Mouse (Mus musculus) spleen, postnatal 10 days (tissue): ENCODE data around the gene H13.

ENCODE experiments used
- DNase-seq, 2 experiments: peaks; one replicate each; pipeline ENCODE4 v3.0.0; 2021 to 2022; ENCODE audit warnings: low spot score in 2 of 2

The H13 gene

DNA sequence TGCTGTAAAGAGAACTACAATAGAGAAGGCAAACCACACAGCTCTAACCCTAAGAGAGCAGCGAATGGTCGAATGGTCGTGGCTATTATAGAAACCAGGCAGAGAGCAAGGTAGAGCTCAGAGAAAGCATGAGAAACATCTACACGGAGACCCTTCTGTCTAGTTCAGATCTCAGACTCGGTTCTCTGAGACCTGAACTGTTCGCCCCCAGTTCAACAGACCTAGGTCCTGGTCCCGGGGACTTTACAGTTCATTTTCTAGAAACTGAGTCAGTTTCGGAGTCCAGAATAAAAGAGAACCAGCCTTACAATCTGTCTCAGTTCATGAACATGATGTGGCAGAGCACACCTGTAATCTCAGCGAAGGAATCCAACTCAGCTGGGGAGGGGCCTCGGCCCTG, 65.2 kb downstream of the H13 start:
- no peak for DNase-seq

DNA sequence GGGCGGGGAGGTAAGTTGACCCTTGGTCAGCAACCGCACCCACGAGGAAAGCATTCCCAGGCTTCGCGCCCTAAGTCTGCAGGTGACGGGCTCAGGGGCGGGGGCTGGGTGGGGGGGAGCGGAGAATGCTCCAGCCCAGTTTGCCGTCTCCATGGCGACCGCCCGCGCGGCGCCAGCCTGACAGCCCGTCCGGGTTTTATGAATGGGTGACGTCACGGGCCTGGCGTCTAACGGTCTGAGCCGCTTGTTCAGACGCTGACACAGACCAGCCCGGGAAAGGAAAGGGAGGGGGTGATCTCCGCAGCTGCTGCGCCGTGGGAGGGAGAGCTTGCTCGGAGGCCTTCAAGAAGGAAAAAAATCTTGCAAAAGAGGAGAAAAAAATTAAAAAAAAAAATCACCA, 65.7 kb downstream of the H13 start:
- peak; percentile 43 to 79 for DNase-seq

DNA sequence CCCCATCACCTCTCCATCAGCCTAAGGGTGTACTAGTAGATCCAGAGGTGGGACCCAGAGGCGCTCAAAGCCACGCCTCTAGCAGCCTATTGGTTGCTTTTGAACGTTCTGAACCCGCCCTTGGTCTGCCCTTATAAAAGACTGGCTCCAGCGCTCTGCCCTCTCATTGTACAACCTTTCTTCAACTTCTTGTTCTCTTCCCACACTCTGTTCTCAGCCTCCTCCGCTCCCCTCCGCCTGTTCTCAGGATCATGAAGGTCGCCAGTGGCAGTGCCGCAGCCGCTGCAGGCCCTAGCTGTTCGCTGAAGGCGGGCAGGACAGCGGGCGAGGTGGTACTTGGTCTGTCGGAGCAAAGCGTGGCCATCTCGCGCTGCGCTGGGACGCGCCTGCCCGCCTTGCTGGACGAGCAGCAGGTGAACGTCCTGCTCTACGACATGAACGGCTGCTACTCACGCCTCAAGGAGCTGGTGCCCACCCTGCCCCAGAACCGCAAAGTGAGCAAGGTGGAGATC, 66.9 kb downstream of the H13 start, which contains the start of gene Id1:
TSS of gene Id1 (plus strand) at position 162 of the 512 bp plus-strand sequence.
- peak; percentile 58 to 74 for DNase-seq

DNA sequence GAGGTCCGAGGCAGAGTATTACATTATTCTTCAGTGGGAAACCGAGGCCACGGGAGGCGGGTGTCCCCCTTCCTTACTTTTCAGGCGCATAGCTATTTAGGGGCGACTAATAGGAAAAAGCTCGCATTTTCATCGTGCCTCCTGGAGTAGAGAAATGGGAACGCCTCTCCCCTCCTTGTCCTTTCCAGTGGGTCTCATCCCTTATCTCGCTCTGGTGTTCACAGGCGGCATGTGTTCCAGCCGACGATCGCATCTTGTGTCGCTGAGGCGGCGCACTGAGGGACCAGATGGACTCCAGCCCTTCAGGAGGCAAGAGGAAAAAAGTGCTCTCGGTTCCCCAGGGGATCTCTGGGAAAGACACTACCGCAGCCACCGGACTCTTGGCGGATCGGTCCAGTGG, 67.5 kb downstream of the H13 start:
- no peak for DNase-seq

DNA sequence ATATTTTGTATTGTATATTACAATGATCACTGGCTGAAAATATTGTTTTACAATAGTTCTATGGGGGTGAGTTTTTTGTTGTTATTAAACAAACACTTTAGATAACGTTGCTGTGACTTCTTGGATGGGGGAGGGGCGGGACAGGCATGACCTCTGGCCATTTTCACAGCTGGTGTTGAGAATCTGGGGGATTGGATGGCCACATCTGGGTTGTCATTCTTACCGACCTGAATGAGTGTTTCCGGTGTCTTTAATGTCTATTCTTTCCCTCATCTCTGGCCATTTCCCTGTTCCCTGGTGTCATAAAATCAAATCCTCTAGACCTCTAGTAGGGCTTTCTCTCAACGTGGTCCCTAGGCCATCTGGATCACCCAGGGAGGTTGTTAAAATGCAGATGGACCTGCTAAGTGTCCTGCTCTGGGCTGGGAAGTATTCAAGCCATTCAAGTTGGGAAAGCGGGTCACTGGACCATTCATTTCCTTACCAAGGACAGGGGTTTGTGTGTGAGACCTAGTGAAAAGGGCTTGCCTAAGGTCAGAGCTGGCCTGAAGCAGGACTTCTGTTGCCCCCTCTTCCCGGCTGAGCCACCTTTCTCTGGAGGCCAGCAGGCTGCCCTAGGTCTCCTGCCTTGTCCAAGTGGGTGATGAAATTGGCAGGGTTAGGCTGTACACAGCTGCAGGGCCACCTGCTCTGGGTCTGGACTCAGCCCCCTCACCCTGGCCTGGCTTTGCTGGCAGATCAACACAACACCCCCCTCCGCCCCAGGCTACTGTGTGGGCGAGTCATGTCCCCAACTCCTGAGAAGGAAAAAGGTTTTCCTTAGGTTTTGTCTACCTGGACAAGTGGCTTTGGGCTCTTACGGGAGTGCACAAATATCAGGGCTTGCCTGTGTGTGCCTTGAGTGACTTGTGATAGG, 68.3 kb downstream of the H13 start:
- no peak for DNase-seq

DNA sequence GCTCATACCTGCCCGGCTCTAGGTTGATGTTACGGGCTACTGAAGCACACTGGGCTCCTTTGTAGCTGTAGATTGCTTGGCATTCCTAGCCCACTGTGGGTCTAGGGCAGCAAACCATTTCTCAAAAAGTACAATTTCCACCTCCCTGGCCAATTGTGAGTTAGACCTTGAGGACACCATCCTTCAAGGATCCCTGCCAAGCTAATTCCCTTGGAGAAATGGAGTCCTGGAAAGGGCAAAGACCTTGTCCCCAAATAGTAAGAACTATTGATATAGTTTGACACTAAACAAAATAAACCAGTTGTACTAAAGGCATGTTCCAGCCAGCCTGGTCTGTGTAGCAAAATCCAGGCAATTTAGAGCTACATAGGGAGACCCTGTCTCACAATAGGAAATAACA, 69.1 kb downstream of the H13 start:
- no peak for DNase-seq

DNA sequence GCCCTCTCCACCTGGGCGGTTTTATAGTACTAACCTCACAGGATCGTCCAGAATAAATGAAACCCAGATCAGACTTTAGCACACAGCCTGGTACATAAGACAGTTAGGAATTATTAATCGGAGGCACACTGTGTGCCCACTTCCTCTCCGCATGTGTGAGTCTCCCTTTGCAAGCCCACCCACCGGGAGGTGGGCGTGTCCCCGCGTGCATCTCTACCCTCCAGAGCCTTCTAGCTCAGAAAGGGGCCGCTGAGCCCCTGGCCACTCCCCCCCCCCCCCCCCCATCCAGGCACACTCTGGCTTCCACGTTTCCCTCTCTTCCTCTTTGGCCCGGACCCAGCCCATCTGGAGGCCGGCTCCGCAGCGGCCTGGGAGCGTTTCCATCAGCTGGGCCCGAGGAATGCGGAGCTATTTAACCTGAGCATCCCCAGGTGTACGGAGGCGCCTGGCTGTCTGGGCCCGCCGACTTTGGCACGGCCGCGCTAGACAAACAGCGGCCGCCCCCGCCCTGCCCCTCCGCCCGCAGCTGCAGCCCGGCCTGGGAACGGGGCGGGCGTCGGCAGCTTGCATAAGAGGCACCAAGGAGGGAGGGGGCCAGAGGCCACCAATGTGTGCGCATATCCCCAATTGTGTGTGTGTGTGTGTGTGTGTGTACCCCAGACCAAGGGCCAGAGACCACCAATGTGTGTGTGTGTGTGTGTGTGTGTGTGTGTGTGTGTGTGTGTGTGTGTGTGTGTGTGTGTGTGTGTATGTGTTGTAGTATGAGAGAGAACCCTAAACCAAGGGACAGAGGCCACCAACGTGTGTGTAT, 70.0 kb downstream of the H13 start:
- DNase-seq, result peak in 1 of 2 experiments; percentile 53

DNA sequence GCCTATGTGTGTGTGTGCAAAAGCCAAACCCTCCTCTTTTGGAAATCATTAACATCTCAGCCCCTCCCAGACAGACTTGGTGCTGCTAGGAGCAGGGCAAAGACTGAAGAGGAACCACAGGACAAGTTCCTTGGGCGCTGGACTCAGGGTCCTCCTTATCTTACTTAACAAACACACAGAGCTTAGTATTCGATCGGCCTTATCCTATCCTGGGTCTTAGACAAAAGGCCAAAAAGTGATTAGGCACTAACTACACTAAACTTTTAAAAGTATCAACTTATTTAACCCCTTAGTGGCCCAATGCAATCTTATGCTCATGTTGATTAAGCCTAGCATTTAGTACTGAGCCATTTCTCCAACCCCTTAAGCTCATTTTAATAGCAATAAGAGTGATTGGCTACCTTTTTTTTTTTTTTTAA, 70.6 kb downstream of the H13 start:
- no peak for DNase-seq

DNA sequence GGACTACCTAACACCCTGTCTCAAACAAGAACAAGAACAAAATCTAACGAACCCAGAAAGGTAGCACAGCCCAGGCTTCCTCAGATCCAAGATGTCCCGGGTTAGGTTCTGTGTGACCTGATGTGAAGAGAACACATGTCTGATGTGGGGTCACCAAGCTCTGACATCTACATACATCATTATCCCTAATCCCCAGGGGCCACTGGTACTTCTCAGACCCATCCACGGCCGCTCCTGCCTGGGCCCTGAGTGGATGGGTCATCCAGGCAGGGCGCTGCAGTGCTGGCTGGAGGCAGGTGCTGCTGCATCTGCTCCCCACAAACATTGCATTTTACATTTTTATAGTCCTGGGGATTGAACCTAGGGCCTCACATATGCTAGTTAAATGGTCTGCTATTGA, 71.2 kb downstream of the H13 start:
- no peak for DNase-seq

DNA sequence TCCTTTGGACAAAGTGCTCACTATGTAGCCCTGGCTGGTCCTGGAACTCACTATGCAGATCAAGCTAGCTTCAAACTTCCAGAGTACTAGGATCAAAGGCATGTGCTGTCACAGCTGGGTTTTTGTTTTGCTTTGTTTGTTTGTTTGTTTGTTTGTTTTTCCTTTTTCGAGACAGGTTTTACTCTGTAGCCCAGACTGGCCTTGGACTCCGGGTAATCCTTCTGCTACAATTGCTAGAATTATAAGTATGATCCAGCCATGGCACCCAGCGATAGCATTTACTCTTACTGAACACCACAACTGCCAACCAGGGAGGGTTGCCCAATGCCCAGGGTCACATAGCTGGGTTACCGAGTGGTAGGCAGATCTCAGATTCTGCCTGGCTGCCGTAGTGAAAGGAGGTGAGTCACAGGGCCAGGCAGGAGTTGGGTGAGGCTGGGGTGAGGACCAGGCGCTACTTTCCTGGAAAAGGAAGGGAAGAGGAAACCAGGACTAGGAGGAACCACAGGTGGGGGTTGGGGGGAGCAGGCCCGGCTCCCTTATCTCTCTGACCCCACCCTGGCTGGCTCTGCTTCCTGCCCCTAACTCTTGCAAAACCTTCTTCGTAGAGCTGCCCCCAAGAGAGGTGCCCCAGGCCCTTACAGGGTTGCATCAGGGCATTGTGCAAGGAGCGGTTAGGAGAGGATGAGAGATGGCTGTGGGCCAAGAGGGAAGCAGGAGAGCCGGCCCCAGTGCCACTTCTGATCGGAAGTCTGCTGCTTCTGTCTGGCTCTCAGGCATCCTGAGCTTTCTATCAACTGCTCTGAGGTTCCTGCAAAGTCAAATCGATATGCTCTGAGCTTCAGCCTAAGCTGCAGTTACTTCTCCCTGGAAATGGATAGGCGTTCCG, 72.1 kb downstream of the H13 start:
- DNase-seq, result peak in 1 of 2 experiments; percentile 70

DNA sequence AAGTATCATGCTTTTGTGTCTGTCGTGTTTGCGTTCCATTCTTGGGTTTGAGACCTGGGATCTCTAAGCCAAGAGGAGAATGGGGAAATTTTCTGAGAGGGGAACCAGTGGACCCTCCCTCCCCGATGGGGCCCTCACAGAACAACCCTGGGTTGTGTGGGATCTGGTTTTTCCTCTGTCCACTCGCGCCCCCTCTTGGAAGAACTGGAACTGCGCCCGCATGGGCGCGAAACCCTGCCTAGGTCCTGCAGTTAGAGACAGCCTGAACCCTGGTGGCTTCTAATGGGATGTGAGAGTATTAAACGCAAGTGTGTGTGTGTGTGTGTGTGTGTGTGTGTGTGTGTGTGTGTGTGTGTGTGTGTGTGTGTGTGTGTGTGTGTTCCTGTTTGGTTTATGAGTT, 73.2 kb downstream of the H13 start:
- peak in 1 of 2 experiments; percentile 76 for DNase-seq

DNA sequence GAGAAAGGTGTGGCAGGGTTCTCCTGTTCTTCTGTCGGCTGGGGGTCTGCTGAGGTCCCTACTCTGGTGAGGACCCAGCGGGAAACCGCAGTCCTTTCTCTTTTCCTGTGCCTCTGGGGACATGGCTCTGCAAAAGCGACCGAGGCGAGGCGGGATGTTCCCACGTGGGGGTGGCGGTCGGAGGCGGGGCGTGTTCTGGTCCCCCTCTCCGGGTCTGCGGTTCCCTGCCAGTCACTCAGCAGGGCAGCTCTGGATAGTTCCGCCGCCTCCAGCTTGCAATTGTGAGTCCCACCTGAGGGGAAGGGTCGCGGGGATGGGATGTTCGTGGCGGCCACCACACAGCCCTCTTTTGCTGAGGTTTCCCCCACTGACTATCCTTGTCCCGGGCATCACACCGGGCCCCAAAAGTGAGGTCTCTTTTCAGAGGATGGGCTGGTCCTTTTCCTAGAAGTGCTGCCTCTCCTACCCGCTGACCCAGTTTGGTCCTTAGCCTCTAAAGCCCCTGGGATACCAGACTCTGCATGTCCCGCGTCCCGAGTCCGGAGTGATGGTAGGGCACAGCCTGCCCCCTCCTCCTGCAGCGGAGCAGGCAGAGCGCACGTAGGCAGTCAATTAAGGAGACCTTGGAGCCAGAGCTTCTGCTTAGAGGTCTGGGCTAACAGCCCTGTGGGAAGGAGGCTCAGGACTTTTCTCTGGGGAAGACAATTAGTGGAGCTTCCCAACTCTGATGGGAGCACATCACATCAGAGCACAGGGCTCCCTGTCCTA, 84.9 kb downstream of the H13 start, which contains the start of gene Cox4i2:
TSS of gene Cox4i2 (plus strand) at position 230 of the 768 bp plus-strand sequence.
- DNase-seq, result no peak

DNA sequence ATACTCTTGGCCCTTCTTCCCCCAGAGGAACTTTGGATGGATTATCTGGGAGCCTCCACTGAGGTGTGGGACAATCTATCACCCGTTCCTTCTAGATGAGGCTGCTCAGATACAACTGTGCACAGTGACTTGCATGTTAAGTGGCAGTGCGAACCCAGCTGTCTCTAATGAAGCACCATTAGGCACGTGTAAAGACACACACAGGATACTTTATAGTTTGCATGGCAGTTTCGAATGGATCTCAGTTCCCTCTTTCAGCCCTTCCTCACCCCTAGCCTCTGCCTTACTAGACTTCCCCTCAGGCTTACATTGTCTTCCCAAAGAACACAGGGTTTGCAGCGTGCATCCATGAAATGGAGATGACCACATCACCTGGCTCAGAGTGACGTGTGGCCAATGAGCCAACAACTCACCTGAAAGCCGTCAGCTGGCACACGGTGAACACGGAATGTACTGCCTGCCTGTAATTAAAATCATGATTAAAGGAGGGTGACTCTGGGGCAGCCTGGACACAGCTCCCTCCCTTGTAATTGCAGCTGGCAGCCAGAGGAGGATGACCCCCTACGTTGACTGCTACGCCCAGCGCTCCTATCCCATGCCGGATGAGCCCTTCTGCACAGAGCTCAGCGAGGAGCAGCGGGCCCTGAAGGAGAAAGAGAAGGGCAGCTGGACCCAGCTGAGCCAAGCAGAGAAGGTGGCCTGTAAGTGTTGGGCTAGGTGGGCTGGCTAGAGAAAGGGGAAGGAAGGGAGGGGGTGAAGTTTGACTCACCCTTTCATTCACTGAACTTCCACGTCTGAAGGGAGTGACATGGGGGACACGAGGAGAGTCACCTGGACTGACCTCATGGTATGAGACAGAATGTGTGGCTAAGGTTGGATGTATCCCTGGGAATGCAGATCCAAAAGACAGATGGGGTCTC, 87.5 kb downstream of the H13 start:
- DNase-seq, result no peak

DNA sequence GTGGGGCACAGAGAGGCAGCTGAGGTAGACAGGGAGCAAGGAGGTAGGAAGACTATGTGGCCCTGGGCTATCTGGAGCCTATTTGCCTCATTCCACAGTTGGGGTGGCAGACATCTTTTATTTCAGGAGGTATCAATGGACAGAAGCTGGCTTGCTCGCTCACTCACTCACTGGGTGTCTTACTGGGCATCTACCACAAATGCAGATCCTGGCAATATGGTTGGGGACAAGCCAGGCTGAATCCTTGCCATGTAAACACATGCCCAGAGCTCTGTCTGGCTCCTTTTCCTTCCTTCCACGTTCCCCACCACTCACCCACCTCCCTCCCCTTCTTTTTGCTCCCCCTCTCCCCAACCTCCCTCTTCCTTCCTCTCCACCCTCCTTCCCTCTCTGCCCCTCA, 88.2 kb downstream of the H13 start:
- DNase-seq, result no peak
